Mouse (Mus musculus) brain, embryonic 18.5 days (tissue): Measurements from ENCODE around the gene Fosb.

Source experiments
- DNase-seq: peaks from one replicate; pipeline ENCODE4 v3.0.0-alpha.2; 2012; ENCODE audit warnings: low read depth, low spot score

Gene Fosb

DNA sequence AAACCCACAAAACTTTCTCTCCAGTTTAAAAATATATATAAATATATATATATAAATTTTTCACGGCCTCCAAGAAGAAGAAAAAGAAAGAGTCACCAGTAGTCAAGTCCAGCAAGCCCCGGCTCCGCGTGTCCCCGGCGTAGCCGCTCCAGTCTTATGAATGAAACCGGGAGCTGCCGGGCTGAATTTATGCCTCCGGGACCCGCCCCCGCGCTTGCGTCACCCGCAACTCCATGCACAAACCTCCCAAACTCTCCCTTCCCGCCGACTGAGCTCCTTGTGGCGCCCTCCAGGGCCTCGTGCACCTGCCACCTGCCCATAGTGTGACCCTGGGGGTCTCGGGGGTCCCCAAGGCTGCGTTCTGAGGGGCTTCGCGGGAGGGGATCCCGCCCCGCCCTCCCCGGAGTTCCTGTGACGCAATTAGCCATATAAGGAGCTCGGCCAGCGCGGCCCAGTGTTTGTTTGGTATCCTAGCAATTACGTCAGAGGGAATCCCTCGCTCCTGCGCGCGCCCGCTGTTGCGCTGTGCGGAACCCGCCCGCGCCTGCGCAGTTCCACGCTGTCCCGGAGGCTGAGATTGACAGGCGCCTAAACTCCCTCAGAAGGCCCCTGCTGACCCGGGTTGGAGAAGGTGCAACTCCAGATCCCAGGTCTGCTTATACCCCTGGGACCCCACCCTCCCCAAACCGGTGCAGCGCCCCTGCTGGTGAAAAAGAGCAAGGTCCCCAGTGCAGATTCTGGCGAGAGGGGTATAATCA lies at the start of gene Fosb:
Gene Fosb, minus strand, starts transcription at position 168 of the 758 bp plus-strand sequence.
- peak; percentile 87 for DNase-seq

DNA sequence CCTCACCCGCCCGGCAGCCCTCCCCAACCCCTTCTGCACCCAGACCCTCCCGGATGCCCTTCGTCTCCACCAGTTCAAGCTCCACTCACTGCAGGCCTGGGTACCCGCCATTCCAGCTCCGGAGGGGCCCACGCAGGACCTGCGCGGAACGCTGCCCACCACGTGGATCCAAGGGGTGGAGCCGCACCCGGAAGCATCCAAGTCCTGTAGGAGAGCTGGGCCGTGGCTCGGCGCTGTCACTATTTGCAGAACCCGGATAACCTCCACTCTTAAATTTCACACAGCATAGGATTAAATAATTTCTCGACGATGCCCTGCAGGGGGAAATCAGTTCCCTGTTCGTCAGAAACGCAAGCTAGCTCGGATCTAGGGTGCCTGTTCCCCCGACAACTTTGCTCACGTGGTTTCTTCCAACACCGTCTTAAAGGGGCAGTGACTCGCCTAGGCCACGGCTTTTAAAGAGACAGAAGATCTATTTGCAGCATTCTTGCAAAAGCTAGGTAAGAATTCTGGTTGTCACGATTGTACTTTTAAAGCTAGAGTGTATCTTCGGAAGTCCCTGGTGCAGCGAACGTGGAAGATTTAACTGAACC lies 49.5 kb upstream of the Fosb start, which contains the start of the genes Cd3eap and Ppp1r13l:
Gene Cd3eap, minus strand, starts transcription at position 185 of the 593 bp plus-strand sequence.
Gene Ppp1r13l, plus strand, starts transcription at position 451 of the 593 bp plus-strand sequence.
- peak; percentile 82 for DNase-seq

DNA sequence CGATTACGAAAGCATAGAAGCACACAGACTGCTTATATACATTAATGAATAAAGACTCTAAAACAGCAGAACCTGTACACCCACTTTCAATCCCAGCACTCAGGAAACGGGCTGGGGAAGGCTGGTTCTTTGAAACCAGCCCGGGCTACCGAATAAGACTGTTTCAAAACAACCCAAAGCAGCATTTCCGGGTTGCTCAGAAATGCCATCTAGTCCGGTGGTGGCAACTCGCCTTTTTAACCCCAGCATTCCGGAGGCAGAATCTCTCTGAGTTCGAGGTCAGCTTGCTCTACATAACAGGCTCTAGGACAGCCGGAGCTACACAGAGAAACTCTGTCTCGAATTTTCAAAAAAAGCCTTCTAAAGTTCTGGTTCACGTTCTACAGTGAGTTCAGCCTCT lies 48.8 kb upstream of the Fosb start:
- no peak for DNase-seq

DNA sequence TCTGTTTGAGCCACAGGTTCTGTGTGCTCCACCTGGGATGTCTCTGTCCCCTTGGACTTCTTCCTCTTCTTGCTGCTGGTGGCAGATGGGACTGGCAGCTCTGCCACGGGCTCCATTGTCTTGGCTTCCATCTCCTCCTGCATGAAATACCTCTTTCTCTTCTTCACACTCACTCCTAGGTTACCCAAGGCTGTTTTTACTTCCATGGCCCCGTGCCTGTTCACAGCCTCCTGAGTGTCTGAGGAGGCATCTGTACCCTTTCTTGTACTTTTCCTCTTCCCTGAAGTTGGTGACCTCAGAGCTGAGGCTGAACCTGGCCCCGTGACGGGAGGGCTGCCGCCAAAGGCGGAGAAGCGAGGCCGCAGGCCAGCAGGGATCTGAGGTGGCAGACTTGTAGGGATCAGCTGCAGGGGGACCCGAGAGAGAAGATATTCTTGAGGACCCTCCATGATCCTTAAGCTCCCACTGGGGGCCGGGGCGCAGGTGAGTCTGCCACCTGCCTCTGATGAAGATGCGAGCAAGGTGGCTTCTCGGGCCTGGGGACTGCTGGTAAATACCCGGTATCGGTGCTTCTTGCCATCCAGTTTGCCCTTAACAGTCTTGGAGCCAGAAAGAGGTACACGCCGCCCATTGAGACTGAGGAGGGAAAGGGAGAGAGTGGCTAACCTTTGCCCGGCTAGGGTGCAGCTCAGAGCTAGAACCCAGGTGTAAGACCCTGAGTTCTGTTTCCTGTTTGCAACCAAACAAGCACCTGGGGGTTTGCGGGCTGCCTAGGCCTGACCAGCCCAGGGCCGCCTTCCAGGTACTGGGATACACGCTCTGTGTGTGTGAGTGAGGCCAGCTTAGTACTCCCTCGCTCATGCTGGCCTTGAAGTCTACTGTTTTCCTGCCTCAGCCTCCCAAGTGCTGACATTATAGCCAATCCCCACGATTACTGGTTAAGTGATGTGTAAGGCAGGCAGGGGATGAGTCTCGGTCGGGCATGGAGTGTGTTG lies 47.8 kb upstream of the Fosb start:
- DNase-seq = no peak

DNA sequence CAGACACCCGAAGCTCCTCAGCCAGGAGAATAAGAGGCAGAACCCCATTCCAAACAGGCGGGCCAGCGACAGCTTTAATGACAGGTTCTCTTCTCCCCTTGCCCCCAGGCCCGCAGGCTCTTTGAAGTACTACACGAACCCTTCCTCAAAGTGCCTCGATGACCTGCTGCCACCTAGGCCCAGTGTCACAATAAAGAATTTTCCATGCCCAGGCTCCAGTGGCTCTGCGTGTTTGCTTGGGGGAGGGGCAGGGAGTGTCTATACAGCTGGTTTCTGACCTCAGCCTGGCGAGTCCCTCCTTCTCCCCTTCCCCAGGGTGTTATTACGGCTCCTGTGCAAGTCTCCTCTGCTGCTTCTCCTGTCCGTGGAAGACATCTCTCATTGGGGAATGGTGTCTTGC lies 46.5 kb upstream of the Fosb start:
- DNase-seq = no peak

DNA sequence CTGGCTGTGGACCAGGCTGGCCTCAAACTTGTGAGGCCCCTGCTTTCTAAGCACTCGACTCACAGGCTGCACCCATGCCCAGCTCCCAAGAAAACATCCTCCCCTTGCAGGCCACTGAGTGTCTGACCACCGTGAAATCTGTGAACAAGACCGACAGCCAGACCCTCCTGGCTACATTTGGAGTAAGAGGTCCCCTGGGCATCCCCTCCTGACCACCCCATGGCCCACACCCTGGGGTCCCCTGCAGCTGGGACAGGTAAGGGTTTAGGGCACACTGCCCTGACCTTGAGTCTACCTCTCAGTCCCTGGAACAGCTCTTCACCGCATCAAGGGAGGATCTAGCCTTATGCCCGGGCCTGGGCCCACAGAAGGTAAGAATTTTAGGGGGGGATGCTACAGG lies 45.1 kb upstream of the Fosb start:
- no peak for DNase-seq

DNA sequence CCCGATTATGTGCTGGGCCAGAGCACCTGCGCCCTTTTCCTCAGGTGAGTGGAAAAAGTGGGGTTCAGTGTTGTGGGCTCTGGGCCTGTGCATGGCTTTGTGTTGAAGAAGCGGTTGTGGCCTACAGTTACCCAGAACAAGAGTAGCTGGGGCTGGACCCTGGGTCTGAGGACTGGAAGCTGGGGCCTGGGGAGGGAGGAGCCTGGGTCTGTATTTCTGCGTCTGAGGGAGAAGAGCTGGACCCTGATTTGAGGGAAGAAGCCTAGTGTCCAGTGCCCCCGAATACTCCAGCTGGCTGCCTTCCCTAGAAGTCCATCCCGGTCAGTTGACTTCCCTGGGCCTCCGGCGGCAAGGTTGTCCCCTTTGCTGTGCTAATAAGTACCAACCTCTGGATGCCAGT lies 40.4 kb upstream of the Fosb start:
- no peak for DNase-seq

DNA sequence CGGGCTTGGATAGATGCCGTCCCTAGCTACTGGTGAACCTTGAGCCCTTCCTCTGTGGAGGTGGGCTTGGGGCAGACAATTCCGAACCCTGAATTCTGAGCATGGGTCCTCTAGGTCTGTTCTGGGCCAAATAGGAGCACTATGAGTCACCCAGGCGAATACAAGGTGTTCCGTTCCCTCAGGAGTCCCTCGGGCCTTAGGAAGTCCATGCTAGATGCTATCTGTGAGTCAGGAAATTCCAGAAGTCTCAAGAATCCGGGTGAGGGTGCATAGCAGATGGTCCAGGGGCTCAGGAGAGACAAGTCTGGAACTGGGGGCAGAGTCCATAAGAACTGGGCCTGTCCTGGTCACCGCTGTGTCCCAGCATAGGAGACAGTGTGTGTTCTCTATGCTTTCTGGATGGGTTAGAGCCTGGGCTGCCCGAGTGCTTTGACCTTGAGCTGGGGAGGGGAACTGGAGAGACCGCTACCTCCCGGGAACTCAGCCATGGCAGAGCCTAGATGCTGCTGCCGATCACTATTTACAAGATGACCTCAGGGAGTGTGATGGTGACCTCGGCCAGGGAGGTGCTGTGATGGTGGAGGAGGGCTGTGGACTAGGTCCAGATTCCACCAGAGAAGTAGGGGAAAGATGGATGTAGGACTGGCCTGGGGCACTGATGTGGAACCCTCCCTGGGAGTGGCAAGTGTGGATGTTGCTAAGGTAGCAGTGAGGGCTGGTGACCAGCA lies 39.5 kb upstream of the Fosb start:
- DNase-seq = no peak

DNA sequence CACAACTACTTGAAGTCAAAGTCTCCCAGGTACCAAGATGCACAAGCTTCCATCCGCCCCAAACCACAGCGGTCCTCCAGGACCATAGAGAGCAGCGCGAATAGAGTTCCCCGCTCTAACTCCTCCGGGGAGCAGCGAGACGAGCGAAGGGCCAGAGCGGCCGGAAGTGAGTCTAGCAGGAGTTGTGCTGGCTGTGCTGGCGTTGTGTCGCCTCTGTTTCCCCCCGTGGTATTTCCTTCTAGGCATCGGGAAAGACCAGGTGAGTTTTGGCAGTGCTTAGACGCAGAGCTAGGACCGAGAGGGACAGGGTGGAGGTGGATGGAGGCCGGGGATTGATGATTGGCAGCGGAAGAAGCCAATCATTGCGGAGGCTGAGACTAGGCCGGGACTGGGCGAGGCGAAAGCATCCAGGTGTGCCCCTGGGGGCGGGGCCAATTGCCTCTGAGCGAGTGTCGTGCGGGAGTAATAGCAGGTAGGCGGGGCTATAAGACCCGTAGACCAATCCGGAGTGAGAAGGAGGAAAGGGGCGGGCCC lies 35.2 kb upstream of the Fosb start:
- DNase-seq = peak; percentile 90

DNA sequence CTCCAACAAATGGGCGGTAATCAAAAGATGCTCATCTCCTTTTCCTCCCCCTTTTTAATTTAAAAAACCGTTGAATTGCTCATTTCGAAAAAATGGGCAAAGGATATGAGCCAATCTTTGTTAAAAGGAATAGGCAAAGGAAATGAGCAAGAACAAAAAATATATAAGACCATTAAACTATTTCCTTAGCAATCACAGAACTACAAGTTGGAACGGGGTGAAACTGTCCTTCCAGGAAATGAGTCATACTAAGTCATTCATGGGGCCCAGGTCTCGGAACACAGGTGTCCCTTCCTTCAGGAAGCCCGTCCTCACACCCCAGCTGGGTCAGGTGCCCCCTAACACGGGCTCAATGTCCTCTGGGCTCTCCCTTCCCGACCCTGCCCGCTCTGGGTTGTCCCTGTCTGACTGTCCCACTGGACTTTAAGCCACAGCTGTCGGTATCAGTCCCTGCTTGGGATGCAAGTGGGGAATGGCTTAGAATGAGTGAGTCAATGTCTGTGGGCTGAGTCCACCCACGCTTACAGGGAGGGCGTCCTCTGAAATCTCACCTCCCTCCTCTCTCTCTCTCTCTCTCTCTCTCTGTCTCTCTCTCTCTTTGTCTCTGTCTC lies 34.5 kb upstream of the Fosb start, which contains the start of gene Ercc1:
Gene Ercc1, plus strand, starts transcription at position 542 of the 611 bp plus-strand sequence.
- no peak for DNase-seq

DNA sequence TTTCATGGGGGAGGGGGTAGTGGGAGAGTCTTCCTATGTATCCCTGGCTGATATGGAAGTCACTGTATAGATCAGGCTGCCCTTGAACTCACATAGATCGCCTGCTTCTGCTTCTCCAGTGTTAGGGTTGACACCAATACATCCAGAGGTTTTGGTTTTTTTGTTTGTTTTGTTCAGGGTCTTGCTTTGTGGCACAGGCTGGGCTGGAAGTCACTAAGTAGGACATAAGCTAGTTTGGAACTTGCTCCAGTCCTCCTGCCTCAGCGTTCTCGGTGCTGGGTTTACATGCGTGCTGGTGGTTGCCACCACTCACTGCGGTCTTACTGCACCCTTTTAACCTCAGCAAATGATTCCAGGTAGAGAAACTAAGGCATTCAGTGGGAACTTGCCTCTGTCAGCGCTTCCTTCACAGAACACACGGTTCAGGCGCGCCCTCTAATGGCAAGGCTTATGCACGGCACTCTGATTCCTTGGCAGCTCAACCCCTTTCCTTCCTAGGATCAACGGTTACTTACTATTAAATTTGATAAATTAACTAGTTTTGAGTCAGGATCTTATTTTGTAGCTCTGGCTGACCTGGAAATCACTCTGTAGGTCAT lies 33.5 kb upstream of the Fosb start:
- DNase-seq = no peak

DNA sequence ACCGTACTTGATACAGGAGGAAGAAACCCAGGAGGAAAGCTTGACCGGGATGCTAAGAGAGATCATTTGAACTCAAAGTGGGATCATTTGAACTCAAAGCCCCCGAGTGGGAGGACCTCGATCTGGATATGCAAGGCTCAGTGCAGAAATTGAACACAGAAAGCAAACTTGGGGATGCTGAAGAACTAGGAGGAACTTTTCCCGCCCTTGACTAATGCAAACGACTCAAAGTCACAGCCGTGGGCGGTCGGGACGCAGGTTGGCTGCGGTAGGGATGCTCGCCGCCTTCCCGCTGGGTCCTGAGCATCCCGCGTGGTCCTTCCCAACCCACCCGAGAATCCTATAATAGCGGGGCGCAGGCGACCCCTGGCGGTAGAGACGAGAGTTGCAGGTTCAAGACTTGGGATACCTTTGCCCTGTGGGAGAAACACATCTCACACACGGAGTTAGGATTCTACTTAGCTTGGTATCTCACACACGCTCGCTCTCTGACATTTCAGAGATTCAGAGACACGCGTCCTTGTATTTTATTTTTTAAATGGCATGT lies 32.7 kb upstream of the Fosb start:
- DNase-seq = no peak

DNA sequence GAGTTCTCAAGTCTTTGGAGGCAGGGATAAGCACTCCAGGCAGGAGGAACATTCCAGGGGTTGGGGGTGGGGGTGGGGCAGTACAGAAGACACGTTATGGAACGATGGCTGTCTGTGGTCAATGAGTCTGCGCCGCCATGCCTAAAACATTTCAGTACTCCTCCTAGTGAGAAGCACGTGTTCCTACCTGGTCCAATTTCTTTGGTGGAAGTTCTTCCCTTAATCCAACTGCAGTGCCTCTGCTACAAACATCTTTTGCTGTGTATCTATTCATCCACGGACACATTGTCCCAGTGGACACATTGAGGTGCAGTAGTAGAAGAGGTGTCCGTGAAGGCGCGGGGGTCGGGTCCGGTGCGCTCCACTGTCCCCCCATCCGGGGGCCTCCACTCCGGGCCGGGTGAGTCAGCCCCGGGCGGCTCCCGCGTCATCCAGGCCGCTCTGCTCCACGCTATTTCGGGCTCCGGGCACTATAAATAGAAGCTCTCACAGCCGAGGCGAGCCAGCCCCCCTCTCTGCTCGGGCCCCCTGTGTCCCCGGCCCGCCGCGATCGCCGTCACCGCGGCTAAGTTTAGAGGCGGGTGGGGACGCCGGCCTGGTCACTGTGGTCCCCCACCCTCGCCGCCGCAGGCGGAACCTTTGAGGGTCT lies 32.0 kb upstream of the Fosb start:
- no peak for DNase-seq

DNA sequence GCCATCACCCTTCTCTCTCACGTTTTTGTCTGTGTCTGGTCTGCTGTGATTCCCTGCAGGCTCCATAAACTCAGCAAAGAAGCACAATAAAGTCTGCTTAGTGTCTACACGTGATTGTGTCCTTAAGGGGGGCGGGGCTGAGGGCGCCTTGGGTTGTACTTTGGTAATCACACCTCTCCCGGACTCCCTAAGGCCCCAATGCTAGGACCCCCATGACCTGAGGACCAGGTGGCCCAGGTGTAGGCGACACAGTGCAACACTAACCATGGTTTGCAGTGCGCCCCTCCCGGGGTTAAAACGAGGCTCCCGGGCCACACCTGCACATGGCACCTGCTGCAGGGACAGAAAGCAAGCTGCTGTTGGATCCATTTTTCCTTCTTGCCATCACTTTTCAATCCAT lies 31.4 kb upstream of the Fosb start:
- no peak for DNase-seq

DNA sequence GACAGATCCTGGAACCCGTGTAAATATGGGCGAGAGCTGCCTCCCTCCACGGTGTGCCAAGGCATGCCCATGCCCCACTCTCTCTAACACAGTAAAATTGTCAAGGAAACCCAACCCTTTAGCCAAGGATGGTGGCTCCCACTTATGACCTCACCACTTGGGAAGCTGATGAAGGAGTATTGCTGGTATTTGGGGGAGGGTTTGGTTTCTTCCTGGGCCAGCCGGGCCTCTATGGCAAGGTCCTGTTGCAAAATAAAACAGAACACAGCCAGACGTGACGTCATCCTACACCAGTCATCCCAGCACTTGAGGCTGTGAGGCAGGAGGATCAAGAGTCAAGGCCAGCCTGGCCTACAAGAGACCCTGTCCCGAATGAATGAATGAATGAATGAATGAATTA lies 28.7 kb upstream of the Fosb start:
- DNase-seq = no peak

DNA sequence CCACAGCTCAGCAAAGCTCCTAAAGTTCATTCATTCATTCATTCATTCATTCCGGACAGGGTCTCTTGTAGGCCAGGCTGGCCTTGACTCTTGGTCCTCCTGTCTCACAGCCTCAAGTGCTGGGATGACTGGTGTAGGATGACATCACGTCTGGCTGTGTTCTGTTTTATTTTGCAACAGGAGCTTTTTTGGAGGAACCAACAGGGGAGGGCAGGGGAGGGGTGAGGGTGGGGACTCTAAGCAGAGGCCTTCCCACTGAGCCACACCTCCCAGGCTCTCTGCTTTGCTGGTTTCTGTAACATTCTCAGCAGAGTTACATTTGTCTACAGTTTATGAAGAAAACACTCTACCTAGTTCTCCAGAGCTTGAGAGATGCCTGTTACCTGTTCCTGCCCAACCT lies 28.2 kb upstream of the Fosb start:
- no peak for DNase-seq

DNA sequence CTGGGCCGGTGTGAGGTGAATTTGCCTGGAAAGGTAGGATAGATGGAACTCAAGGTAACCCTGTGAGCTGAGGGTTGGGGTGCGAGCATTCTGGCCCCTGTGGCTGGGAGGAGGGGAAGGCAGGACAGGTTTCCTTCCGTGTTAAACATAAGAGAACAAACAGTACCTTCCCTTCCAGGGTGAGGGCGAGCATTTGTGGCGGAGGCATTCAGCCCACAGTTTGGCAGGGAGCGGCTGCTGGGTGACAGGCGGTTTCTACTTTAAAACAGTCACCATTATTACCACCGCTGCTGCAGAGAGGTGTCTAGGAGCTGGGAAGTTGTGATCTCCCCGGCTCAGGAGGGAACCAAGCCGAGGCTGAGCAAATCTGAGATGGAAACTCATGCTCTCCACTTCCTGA lies 27.3 kb upstream of the Fosb start:
- no peak for DNase-seq

DNA sequence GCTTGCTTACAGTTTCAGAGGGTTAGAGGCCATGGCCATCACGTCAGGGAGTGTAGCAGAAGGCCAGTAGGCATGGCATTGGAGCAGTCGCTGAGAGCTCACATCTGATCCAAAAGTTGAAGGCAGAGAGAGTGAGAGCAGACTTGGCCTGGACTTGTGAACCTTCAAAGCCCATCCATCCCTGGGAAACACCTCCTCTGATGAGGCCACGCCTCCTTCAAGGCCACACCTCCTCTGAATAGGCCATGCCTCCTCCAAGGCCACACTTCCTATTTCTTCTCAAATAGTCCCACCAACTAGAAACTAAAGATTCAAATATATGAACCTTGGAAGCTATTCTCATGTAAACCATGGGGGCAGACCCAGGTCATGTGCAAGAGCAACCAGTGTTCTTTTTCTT lies 25.7 kb upstream of the Fosb start:
- DNase-seq = no peak

DNA sequence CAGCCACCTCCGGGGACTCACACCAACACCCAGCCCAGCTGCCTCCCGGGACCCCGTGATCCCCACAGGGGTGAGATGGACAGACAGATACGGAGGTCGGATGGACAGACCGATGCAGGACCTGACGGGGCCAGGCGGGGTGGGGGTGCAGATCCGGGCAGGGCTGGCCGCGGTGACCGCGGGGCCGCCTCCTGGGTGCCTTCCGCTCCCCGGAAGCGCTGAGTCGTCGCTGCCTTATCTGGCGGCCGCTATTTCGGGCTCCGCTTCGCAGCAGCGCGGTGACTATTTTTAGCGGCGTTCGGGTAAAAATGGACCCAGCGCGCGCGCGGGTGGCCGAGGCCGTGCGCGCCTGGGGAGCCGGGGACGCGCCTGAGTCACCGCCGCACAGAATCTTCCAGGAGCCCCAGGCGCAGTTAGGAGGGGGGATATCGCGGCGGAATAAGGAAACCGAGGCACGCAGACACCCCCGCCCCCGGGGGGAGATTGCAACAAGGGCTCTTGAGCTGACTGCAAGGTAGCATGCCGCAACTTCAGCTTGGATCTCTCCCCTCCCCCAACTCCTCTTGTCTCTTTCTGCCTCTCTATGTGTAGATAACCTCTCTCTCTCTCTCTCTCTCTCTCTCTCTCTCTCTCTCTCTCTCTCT lies 23.0 kb upstream of the Fosb start:
- no peak for DNase-seq
